ENCODE assay signal across 8 mouse cellular contexts in the genomic region with DNA sequence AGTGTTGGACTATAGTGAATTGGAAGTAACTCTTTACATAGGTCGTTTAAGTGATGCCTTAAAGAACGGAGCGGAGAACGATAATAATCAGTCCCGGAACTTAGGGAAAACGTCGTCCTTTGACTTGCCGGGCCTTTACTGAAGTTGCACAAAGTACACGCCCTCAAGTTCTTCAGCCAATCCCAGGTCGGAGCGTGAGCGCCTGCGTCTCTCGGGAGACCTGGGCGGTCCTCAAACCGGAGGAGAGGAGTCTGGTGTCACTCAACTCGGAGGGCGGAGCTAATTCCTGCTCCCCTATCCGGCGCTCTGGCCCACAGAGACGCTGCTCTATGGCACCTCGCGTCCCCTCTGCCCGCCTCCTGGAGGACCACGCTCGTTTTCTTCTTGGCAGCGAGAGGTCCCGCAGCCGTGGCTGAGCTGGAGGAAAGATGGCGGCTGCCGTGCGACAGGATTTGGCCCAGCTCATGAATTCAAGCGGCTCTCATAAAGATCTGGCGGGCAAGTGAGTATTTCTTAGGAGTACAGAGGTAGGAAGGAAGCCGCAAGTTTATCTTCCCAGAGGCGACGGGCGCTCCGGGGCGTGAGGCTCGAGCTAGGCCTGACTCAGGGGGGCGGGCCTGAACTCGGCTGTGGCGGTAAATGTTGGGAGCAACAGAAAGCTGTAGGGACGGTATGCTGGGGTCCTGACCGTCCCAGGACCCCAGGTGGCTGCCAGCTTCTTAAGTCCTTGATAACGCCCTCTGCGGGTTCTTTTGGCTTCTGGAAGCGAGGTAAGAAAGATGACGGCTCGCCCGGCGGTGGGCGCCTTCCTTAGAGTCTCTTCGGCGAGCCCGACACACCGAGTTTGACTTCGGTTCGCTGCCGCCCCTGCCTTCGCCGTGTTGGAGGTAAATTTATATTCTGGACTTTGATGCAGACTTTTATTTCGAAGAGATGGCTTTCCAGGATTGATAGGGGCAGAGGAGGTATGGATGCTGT. TPM values are rescaled to one million over a fixed set of nuclear protein-coding genes. Genes with fewer than 3 reads are reported as not detected.
A peak's percentile ranks its signal among the peaks of the same experiment; 100 is the strongest.
DNase-seq lines count a peak whose midpoint lies in the region; ATAC-seq and TF ChIP-seq lines count a peak whose summit lies in the region.

A gene (plus strand): TSS at position 261 of the 978 bp plus-strand sequence.

- ATAC-seq in erythroid progenitor cell, adult 5-6 weeks (replicated peaks; ENCODE audit: low FRiP score, poor library complexity, severe bottlenecking) = peak; percentile 98
- ATAC-seq in heart, embryonic 12.5 days (ENCODE audit: insufficient number of reproducible peaks, low FRiP score) = peak; percentile 100
- peak; percentile 100 for ATAC-seq in kidney, postnatal 0 days (replicated peaks; ENCODE audit: low FRiP score, low read depth)
- peak; percentile 100 for ATAC-seq in liver, embryonic 11.5 days (replicated peaks; ENCODE audit: low FRiP score)
- peak; percentile 100 for ATAC-seq in stomach, embryonic 14.5 days (ENCODE audit: insufficient number of reproducible peaks, insufficient read depth, low FRiP score, low read depth)

- WGBS in heart, embryonic 12.5 days = under 1% methylated on average over 64 of the region's 64 CpGs
- WGBS in kidney, postnatal 0 days = under 1% methylated on average over 64 of the region's 64 CpGs
- WGBS in liver, embryonic 11.5 days = under 1% methylated on average over 64 of the region's 64 CpGs
- under 1% methylated on average over 64 of the region's 64 CpGs for WGBS in stomach, embryonic 14.5 days

- TF ChIP-seq CTCF in kidney, postnatal 0 days (IDR thresholded peaks at IDR 0.05; ENCODE audit: low read depth) = peak; percentile 42; the same call in 1 of the 2 replicates

- H3K9me3 ChIP-seq in heart, embryonic 12.5 days (replicated peaks) = no peaks in the 10 kb centered on the region
- H3K9me3 ChIP-seq in kidney, postnatal 0 days (replicated peaks; ENCODE audit: low read length) = no peaks in the 10 kb centered on the region
- no peaks in the 10 kb centered on the region for H3K9me3 ChIP-seq in liver, embryonic 11.5 days (ENCODE audit: control insufficient read depth, low read length)
- no peaks in the 10 kb centered on the region for H3K9me3 ChIP-seq in stomach, embryonic 14.5 days (ENCODE audit: control insufficient read depth, low read depth, low read length)

- H3K27me3 ChIP-seq in heart, embryonic 12.5 days (replicated peaks) = peaks cover 9% of the 10 kb centered on the region
- no peaks in the 10 kb centered on the region for H3K27me3 ChIP-seq in kidney, postnatal 0 days (ENCODE audit: insufficient read depth, low read length)
- H3K27me3 ChIP-seq in liver, embryonic 11.5 days (replicated peaks; ENCODE audit: control insufficient read depth, insufficient read depth, low read length) = no peaks in the 10 kb centered on the region
- no peaks in the 10 kb centered on the region for H3K27me3 ChIP-seq in stomach, embryonic 14.5 days (ENCODE audit: control insufficient read depth, insufficient read depth, low read length)

- H3K9ac ChIP-seq in heart, embryonic 12.5 days = peak within 1 kb of the TSS; percentile 96
- H3K9ac ChIP-seq in kidney, postnatal 0 days (ENCODE audit: low read depth, low read length) = peak within 1 kb of the TSS; percentile 84
- peak within 1 kb of the TSS; percentile 71 for H3K9ac ChIP-seq in liver, embryonic 11.5 days (ENCODE audit: low read depth, low read length)
- H3K9ac ChIP-seq in stomach, embryonic 14.5 days (replicated peaks; ENCODE audit: low read depth, low read length) = peak within 1 kb of the TSS; percentile 43

- peak; percentile 99 for DNase-seq in CD4-positive helper T cell, adult 2 months (ENCODE audit: low read depth, low spot score)
- DNase-seq in brain, embryonic 18.5 days (ENCODE audit: low read depth, low spot score) = peak; percentile 99
- peak; percentile 100 for DNase-seq in kidney, postnatal 0 days (ENCODE audit: low spot score)
- DNase-seq in liver, embryonic 11.5 days (ENCODE audit: low spot score) = peak; percentile 92
- peak; percentile 99 for DNase-seq in naive thymus-derived CD4-positive, alpha-beta T cell, adult 2 months (ENCODE audit: low read depth)

- H3K36me3 ChIP-seq in heart, embryonic 12.5 days = peaks cover 3% of the 10 kb centered on the region; the same call in 1 of the 2 replicates
- H3K36me3 ChIP-seq in kidney, postnatal 0 days (ENCODE audit: insufficient read depth, low read length) = no peaks in the 10 kb centered on the region
- H3K36me3 ChIP-seq in liver, embryonic 11.5 days (ENCODE audit: control insufficient read depth, insufficient read depth, low read length) = no peaks in the 10 kb centered on the region
- H3K36me3 ChIP-seq in stomach, embryonic 14.5 days (ENCODE audit: control insufficient read depth, insufficient read depth, low read length) = no peaks in the 10 kb centered on the region

- peak within 1 kb of the TSS; percentile 77 for H3K4me2 ChIP-seq in heart, embryonic 12.5 days
- peak within 1 kb of the TSS; percentile 72 for H3K4me2 ChIP-seq in kidney, postnatal 0 days (ENCODE audit: low read length)
- H3K4me2 ChIP-seq in liver, embryonic 11.5 days = peak within 1 kb of the TSS; percentile 81
- H3K4me2 ChIP-seq in stomach, embryonic 14.5 days (replicated peaks; ENCODE audit: low read depth, low read length) = peak within 1 kb of the TSS; percentile 80

- H3K4me1 ChIP-seq in heart, embryonic 12.5 days (replicated peaks) = peaks cover 17% of the 10 kb centered on the region
- peaks cover 13% of the 10 kb centered on the region for H3K4me1 ChIP-seq in kidney, postnatal 0 days (replicated peaks; ENCODE audit: insufficient read depth, low read length)
- H3K4me1 ChIP-seq in liver, embryonic 11.5 days (replicated peaks; ENCODE audit: control insufficient read depth, insufficient read depth, low read length) = peaks cover 5% of the 10 kb centered on the region
- H3K4me1 ChIP-seq in stomach, embryonic 14.5 days (ENCODE audit: control insufficient read depth, insufficient read depth, low read length) = 0 out of 2 replicates have a peak, but pooled peaks cover 7% of the 10 kb centered on the region

- peak within 1 kb of the TSS; percentile 93 for H3K4me3 ChIP-seq in heart, embryonic 12.5 days
- peak within 1 kb of the TSS; percentile 91 for H3K4me3 ChIP-seq in kidney, postnatal 0 days (replicated peaks; ENCODE audit: low read depth, low read length)
- peak within 1 kb of the TSS; percentile 76 for H3K4me3 ChIP-seq in liver, embryonic 11.5 days (ENCODE audit: low read depth, low read length)
- H3K4me3 ChIP-seq in stomach, embryonic 14.5 days (ENCODE audit: low read depth, low read length) = peak within 1 kb of the TSS; percentile 48

- peak within 1 kb of the TSS; percentile 84 for H3K27ac ChIP-seq in heart, embryonic 12.5 days (ENCODE audit: poor library complexity, severe bottlenecking)
- peak within 1 kb of the TSS; percentile 81 for H3K27ac ChIP-seq in kidney, postnatal 0 days
- H3K27ac ChIP-seq in liver, embryonic 11.5 days (ENCODE audit: low read depth, low read length) = peak within 1 kb of the TSS; percentile 40
- H3K27ac ChIP-seq in stomach, embryonic 14.5 days (ENCODE audit: low read length) = peak within 1 kb of the TSS; percentile 39; the same call in 1 of the 2 replicates

RNA-seq across cellular contexts. Expression of the gene that starts here (rescaled TPM):
- 17.2 and 29.6 TPM in 2 replicates for total RNA-seq in erythroid progenitor cell, adult 5-6 weeks (2015; ENCODE audit: low replicate concordance)
- 28.4 and 53.8 TPM in 2 replicates for total RNA-seq in erythroid progenitor cell, adult 5-6 weeks (2017; ENCODE audit: low replicate concordance)
- polyA plus RNA-seq in heart, embryonic 12.5 days (2016; fragmentation: Nextera tagmentation; extraction: Ambion mirVana) = 146 and 153 TPM in 2 replicates
- 142 and 156 TPM in 2 replicates for polyA plus RNA-seq in kidney, postnatal 0 days (2015; fragmentation: Nextera tagmentation; extraction: Ambion mirVana)
- 166 and 176 TPM in 2 replicates for polyA plus RNA-seq in liver, embryonic 11.5 days (2014; fragmentation: Nextera tagmentation; extraction: Ambion mirVana)
- 187 and 188 TPM in 2 replicates for polyA plus RNA-seq in stomach, embryonic 14.5 days (2014; fragmentation: Nextera tagmentation; extraction: Ambion mirVana)

Comparison
In these comparisons a context has a peak if more than half of its experiments do, and no peak if none do; other contexts are left out.
1. Peak in every context shown above with its lines: DNase-seq, ATAC-seq, H3K4me3 ChIP-seq and H3K27ac ChIP-seq.
2. H3K9ac ChIP-seq: peak in every context shown above with its lines; median percentile 96 in heart, embryonic 12.5 days; 84 in kidney, postnatal 0 days; 71 in liver, embryonic 11.5 days; 43 in stomach, embryonic 14.5 days.